Mouse (Mus musculus) stomach, postnatal 0 days (tissue): ENCODE results near the gene Irak4. TPM values are rescaled to one million over a fixed set of nuclear protein-coding genes. Genes with fewer than 3 reads are reported as not detected.

Experiments
- ATAC-seq: fragments of 200-750 bp; cut with Nextera tagmentation; 2 replicates; pipeline ENCODE4 v1.8.0; 2017; ENCODE audit not compliant: low FRiP score, low TSS enrichment
- DNase-seq: peaks from one replicate; pipeline ENCODE4 v3.0.0-alpha.2; 2016; ENCODE audit warnings: low spot score
- H3K27ac ChIP-seq: fragments of 300-500 bp; sonication (generic); replicated peaks from 2 replicates; pipeline ENCODE4 v1.5.1; 2014; ENCODE audit warnings: mild to moderate bottlenecking, control low read depth
- H3K27me3 ChIP-seq: fragments of 300-500 bp; sonication (generic); 2 replicates; pipeline ENCODE4 v1.6.1; 2014; ENCODE audit warnings: low read length; ENCODE audit not compliant: control insufficient read depth, insufficient read depth
- H3K36me3 ChIP-seq: fragments of 300-500 bp; sonication (generic); 2 replicates; pipeline ENCODE4 v1.6.1; 2014; ENCODE audit warnings: low read length, mixed read lengths; ENCODE audit not compliant: control insufficient read depth, insufficient read depth
- H3K4me1 ChIP-seq: fragments of 300-500 bp; sonication (generic); replicated peaks from 2 replicates; pipeline ENCODE4 v1.6.1; 2014; ENCODE audit warnings: antibody characterized with exemption; ENCODE audit not compliant: control insufficient read depth, insufficient read depth
- H3K4me2 ChIP-seq: fragments of 300-500 bp; sonication (generic); replicated peaks from 2 replicates; pipeline ENCODE4 v1.6.1; 2014; ENCODE audit warnings: low read depth, mild to moderate bottlenecking, control low read depth, moderate library complexity
- H3K4me3 ChIP-seq: fragments of 300-500 bp; sonication (generic); 2 replicates; pipeline ENCODE4 v1.5.1; 2014; ENCODE audit warnings: low read depth, low read length, control low read depth
- H3K9ac ChIP-seq: fragments of 300-500 bp; sonication (generic); 2 replicates; pipeline ENCODE4 v1.6.1; 2014; ENCODE audit warnings: mild to moderate bottlenecking, low read length, control low read depth, mixed read lengths
- H3K9me3 ChIP-seq: fragments of 300-500 bp; sonication (generic); 2 replicates; pipeline ENCODE4 v1.6.1; 2016; ENCODE audit warnings: low read length; ENCODE audit not compliant: control insufficient read depth
- CTCF ChIP-seq: IDR thresholded peaks from 2 replicates; pipeline ENCODE4 v1.5.1; 2016; ENCODE audit warnings: antibody characterized with exemption, low read depth, mild to moderate bottlenecking, moderate library complexity
- EP300 ChIP-seq: optimal IDR thresholded peaks from 2 replicates; pipeline ENCODE3; 2016; ENCODE audit warnings: antibody characterized with exemption
- WGBS: fragments of 180-500 bp; shearing (Covaris S2); extraction: QIAGEN DNeasy Blood & Tissue Kit; methylation state at CpG from one replicate; pipeline ENCODE4 v1.1.7; 2014; 5-methylcytosine and 5-hydroxymethylcytosine counted together
- polyA plus RNA-seq: library from polyadenylated mRNA; unstranded; fragments of >200 nt; fragmentation: Nextera tagmentation; extraction: Ambion mirVana; gene quantifications from 2 replicates; pipeline ENCODE4 v1.2.1, GENCODE M21; 2015

The Irak4 gene
- polyA plus RNA-seq, 1 experiment from 2014 or later: 9.2 TPM

- ATAC-seq (peak; percentile 72; the same call in 1 of the 2 replicates), DNase-seq (no peak)
- no peaks in the 10 kb centered on the region for H3K27me3 ChIP-seq
- no peak overlapping the region for H3K9ac ChIP-seq
- H3K4me3 ChIP-seq: no peak overlapping the region
- no peak overlapping the region for H3K27ac ChIP-seq
- no peak overlapping the region for H3K4me2 ChIP-seq
- TF ChIP-seq CTCF: no peak
- TF ChIP-seq EP300: no peak
- H3K9me3 ChIP-seq: no peaks in the 10 kb centered on the region
- no peaks in the 10 kb centered on the region for H3K36me3 ChIP-seq
- H3K4me1 ChIP-seq: no peaks in the 10 kb centered on the region
Observed at GRCm38 (mm10) chr15:94620909-94621308, 77.5 kb downstream of the Irak4 start.

DNA sequence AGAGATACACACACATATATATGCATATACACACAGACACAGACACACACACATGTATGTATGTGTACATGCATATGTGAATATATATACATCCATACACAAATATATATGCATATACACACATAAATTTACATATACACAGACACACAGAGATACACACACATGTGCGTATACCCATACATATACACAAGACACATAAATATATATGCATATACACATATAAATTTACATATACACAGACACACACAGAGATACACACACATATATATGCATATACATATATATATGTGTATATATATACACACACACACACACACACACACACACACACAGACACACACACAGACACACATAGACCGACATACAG lies 85.0 kb downstream of the Irak4 start:
- peak overlapping the region; percentile 50 for H3K4me3 ChIP-seq
- H3K4me1 ChIP-seq: no peaks in the 10 kb centered on the region
- H3K9ac ChIP-seq: peak overlapping the region; percentile 70; the same call in 1 of the 2 replicates
- WGBS: 55% methylated on average over 2 of the region's 2 CpGs
- ATAC-seq: 0 out of 2 replicates have a peak, but pooled peaks have one; percentile 2
- no peaks in the 10 kb centered on the region for H3K27me3 ChIP-seq
- TF ChIP-seq EP300 (no peak), CTCF (no peak)
- no peak for DNase-seq
- H3K4me2 ChIP-seq: peak overlapping the region; percentile 91
- no peaks in the 10 kb centered on the region for H3K36me3 ChIP-seq
- H3K27ac ChIP-seq: no peak overlapping the region
- H3K9me3 ChIP-seq: no peaks in the 10 kb centered on the region

- DNase-seq (peak; percentile 81), ATAC-seq (peak; percentile 99)
- Histone ChIP-seq H3K4me1 (no peaks in the 10 kb centered on the region), H3K4me2 (peak within 1 kb of the TSS; percentile 91), H3K27me3 (no peaks in the 10 kb centered on the region), H3K9me3 (no peaks in the 10 kb centered on the region), H3K27ac (no peak within 1 kb of the TSS), H3K36me3 (no peaks in the 10 kb centered on the region), H3K4me3 (peak within 1 kb of the TSS; percentile 50), H3K9ac (peak within 1 kb of the TSS; percentile 70)
- TF ChIP-seq EP300 (no peak), CTCF (peak; percentile 21; the same call in 1 of the 2 replicates)
- WGBS: under 1% methylated on average over 75 of the region's 96 CpGs
Observed at GRCm38 (mm10) chr15:94628830-94629601, 85.6 kb downstream of the Irak4 start, which contains the start of gene Tmem117. TSS of gene Tmem117 (plus strand) at chr15:94629232.

GRCm38 (mm10) chr15:94630553-94630952 lies 87.1 kb downstream of the Irak4 start:
- Histone ChIP-seq H3K4me3 (no peak overlapping the region), H3K27me3 (no peaks in the 10 kb centered on the region), H3K4me2 (no peak overlapping the region), H3K27ac (no peak overlapping the region), H3K9ac (no peak overlapping the region), H3K36me3 (no peaks in the 10 kb centered on the region), H3K9me3 (no peaks in the 10 kb centered on the region), H3K4me1 (no peaks in the 10 kb centered on the region)
- DNase-seq: no peak
- 47% methylated on average over 4 of the region's 4 CpGs for WGBS
- ATAC-seq: no peak
- no peak for TF ChIP-seq CTCF
- TF ChIP-seq EP300: no peak

Other genes starting within 250 kb of the Irak4 start
- 0.40 and 0.64 TPM in 2 replicates for gene Adamts20, start 78.2 kb upstream of the Irak4 start, polyA plus RNA-seq
- 3.5 and 3.6 TPM in 2 replicates for gene Pus7l, start 96 bp upstream of the Irak4 start, polyA plus RNA-seq
- gene Twf1, start 46.2 kb downstream of the Irak4 start, polyA plus RNA-seq: 87.8 and 92.4 TPM in 2 replicates
- 5.6 and 5.9 TPM in 2 replicates for gene Tmem117, start 85.6 kb downstream of the Irak4 start, polyA plus RNA-seq